Mouse (Mus musculus) CH12.LX (cell line): Measurements from ENCODE around the gene Fbxl17. TPM values are rescaled to one million over a fixed set of nuclear protein-coding genes. Genes with fewer than 3 reads are reported as not detected.

Experiments used
- DNase-seq: peaks from one replicate; pipeline ENCODE4 v3.0.0-alpha.2; 2013; ENCODE audit errors: extremely low read depth
- H3K27ac ChIP-seq: 2 replicates; pipeline ENCODE4 v1.5.1; 2012; ENCODE audit warnings: low read depth, mild to moderate bottlenecking, control low read depth, moderate library complexity; ENCODE audit not compliant: insufficient read depth
- H3K27me3 ChIP-seq: replicated peaks from 2 replicates; pipeline ENCODE3; 2012; ENCODE audit warnings: inconsistent platforms
- H3K36me3 ChIP-seq, 2 experiments: replicated peaks in 1 of 2; 2 replicates each; pipeline versions ENCODE3 to v1.6.1; 2012; ENCODE audit warnings: inconsistent platforms in 1 of 2, low read length in 1 of 2, mild to moderate bottlenecking in 1 of 2, mixed read lengths in 1 of 2, moderate library complexity in 1 of 2; ENCODE audit not compliant: control insufficient read depth in 1 of 2, insufficient read depth in 1 of 2
- H3K4me1 ChIP-seq, 2 experiments: 2 replicates each; pipeline ENCODE4 v1.6.1; 2012; ENCODE audit warnings: inconsistent platforms in 1 of 2, moderate library complexity in 1 of 2; ENCODE audit not compliant: insufficient read depth in 2 of 2, control insufficient read depth in 1 of 2
- H3K4me2 ChIP-seq: 2 replicates; pipeline ENCODE4 v1.6.1; 2012; ENCODE audit warnings: low read depth, mild to moderate bottlenecking, control low read depth; ENCODE audit not compliant: poor library complexity, insufficient read depth, severe bottlenecking
- H3K4me3 ChIP-seq, 3 experiments: fragments of 150-350 bp in 1 of 3; sonication (generic) in 1 of 3; replicated peaks in 1 of 3; 2 replicates each; pipeline versions ENCODE3 to v1.5.1; 2011 to 2012; ENCODE audit warnings: low read depth in 2 of 3, low read length in 2 of 3, mild to moderate bottlenecking in 2 of 3, moderate library complexity in 2 of 3, control low read depth in 1 of 3, improper control_type of control experiment in 1 of 3, inconsistent platforms in 1 of 3, mixed read lengths in 1 of 3; ENCODE audit not compliant: poor library complexity in 1 of 3
- H3K79me2 ChIP-seq: replicated peaks from 2 replicates; pipeline ENCODE4 v1.6.1; 2012; ENCODE audit warnings: mild to moderate bottlenecking, moderate library complexity; ENCODE audit not compliant: control insufficient read depth, poor library complexity, insufficient read depth, severe bottlenecking; ENCODE audit errors: extremely low read depth
- H3K9ac ChIP-seq: 2 replicates; pipeline ENCODE4 v1.6.1; 2012; ENCODE audit warnings: low read depth, mild to moderate bottlenecking, control low read depth, moderate library complexity; ENCODE audit not compliant: insufficient read depth
- H3K9me3 ChIP-seq: replicated peaks from 2 replicates; pipeline ENCODE3; 2012; ENCODE audit warnings: low read length, inconsistent platforms, mixed read lengths
- BHLHE40 ChIP-seq: IDR thresholded peaks from 2 replicates; pipeline ENCODE4 v1.6.1; 2011; ENCODE audit warnings: mild to moderate bottlenecking, low read depth, low read length, improper control_type of control experiment
- CHD1 ChIP-seq: IDR thresholded peaks from 2 replicates; pipeline ENCODE4 v1.6.1; 2012; ENCODE audit warnings: low read depth, low read length, improper control_type of control experiment, inconsistent platforms
- CHD2 ChIP-seq: IDR thresholded peaks from 2 replicates; pipeline ENCODE4 v1.6.1; 2011; ENCODE audit warnings: low read length, improper control_type of control experiment
- CTCF ChIP-seq, 2 experiments: IDR thresholded peaks in 1 of 2; conservative IDR thresholded peaks in 1 of 2; 2 replicates each; pipeline ENCODE4 v1.5.1; 2011 to 2012; ENCODE audit warnings: low read depth in 2 of 2, low read length in 2 of 2, improper control_type of control experiment in 1 of 2, inconsistent platforms in 1 of 2, mild to moderate bottlenecking in 1 of 2, moderate library complexity in 1 of 2
- ELF1 ChIP-seq: IDR thresholded peaks from 2 replicates; pipeline ENCODE4 v1.6.1; 2014; ENCODE audit warnings: low read depth, mild to moderate bottlenecking, inconsistent platforms, low read length, improper control_type of control experiment
- EP300 ChIP-seq: IDR thresholded peaks from 2 replicates; pipeline ENCODE4 v1.6.1; 2011; ENCODE audit warnings: low read length, improper control_type of control experiment
- ETS1 ChIP-seq: conservative IDR thresholded peaks from 2 replicates; pipeline ENCODE4 v1.6.1; 2012; ENCODE audit warnings: low read depth, mild to moderate bottlenecking, inconsistent platforms, low read length, improper control_type of control experiment, moderate library complexity
- GABPA ChIP-seq: IDR thresholded peaks from 2 replicates; pipeline ENCODE4 v1.6.1; 2012; ENCODE audit warnings: low read depth, low read length, improper control_type of control experiment, inconsistent platforms; ENCODE audit not compliant: insufficient replicate concordance
- IRF4 ChIP-seq: IDR thresholded peaks from 2 replicates; pipeline ENCODE4 v1.6.1; 2014; ENCODE audit warnings: low read depth, mild to moderate bottlenecking, inconsistent platforms, low read length, improper control_type of control experiment
- JUN ChIP-seq: IDR thresholded peaks from 2 replicates; pipeline ENCODE4 v1.6.1; 2011; ENCODE audit warnings: low read depth, mild to moderate bottlenecking, low read length, improper control_type of control experiment, moderate library complexity; ENCODE audit not compliant: insufficient read depth
- MAFK ChIP-seq: IDR thresholded peaks from 2 replicates; pipeline ENCODE4 v1.6.1; 2011; ENCODE audit warnings: low read length, improper control_type of control experiment; ENCODE audit not compliant: insufficient replicate concordance
- MAZ ChIP-seq: IDR thresholded peaks from 2 replicates; pipeline ENCODE4 v1.6.1; 2012; ENCODE audit warnings: low read depth, mild to moderate bottlenecking, inconsistent platforms, low read length, improper control_type of control experiment, moderate library complexity
- MXI1 ChIP-seq: IDR thresholded peaks from 2 replicates; pipeline ENCODE4 v1.6.1; 2011; ENCODE audit warnings: mild to moderate bottlenecking, low read depth, low read length, improper control_type of control experiment
- POLR2A ChIP-seq: IDR thresholded peaks from 2 replicates; pipeline ENCODE4 v1.6.1; 2011; ENCODE audit warnings: low read depth, mild to moderate bottlenecking, improper control_type of control experiment, low read length
- POLR2AphosphoS2 ChIP-seq: IDR thresholded peaks from 2 replicates; pipeline ENCODE4 v1.6.1; 2011; ENCODE audit warnings: low read depth, low read length, improper control_type of control experiment
- RAD21 ChIP-seq: IDR thresholded peaks from 2 replicates; pipeline ENCODE4 v1.6.1; 2011; ENCODE audit warnings: low read depth, mild to moderate bottlenecking, low read length, improper control_type of control experiment, moderate library complexity
- SIN3A ChIP-seq: IDR thresholded peaks from 2 replicates; pipeline ENCODE4 v1.6.1; 2012; ENCODE audit warnings: low read length, improper control_type of control experiment, inconsistent platforms
- TBP ChIP-seq: conservative IDR thresholded peaks from 2 replicates; pipeline ENCODE4 v1.6.1; 2011; ENCODE audit warnings: low read depth, low read length, improper control_type of control experiment
- UBTF ChIP-seq: IDR thresholded peaks from 2 replicates; pipeline ENCODE4 v1.6.1; 2012; ENCODE audit warnings: low read depth, mild to moderate bottlenecking, inconsistent platforms, low read length, improper control_type of control experiment, moderate library complexity
- USF1 ChIP-seq: IDR thresholded peaks from 2 replicates; pipeline ENCODE4 v1.6.1; 2014; ENCODE audit warnings: low read depth, mild to moderate bottlenecking, inconsistent platforms, low read length, improper control_type of control experiment
- ZC3H11A ChIP-seq: IDR thresholded peaks from 2 replicates; pipeline ENCODE4 v1.6.1; 2012; ENCODE audit warnings: low read depth, mild to moderate bottlenecking, inconsistent platforms, low read length, improper control_type of control experiment
- ZKSCAN1 ChIP-seq: IDR thresholded peaks from 2 replicates; pipeline ENCODE4 v1.6.1; 2012; ENCODE audit warnings: low read depth, inconsistent platforms, low read length, improper control_type of control experiment, borderline replicate concordance
- ZNF384 ChIP-seq: IDR thresholded peaks from 2 replicates; pipeline ENCODE4 v1.6.1; 2012; ENCODE audit warnings: low read depth, low read length, improper control_type of control experiment, inconsistent platforms
- dilution Hi-C: fragments of 300-500 bp; cut with MboI; formaldehyde crosslinking; loops from 2 replicates; pipeline ENCODE4 v1.14.3; 2020; ENCODE audit warnings: low sequenced_read_pairs; ENCODE audit not compliant: extremely low pct_unique_long_range_greater_than_20kb, extremely low pct_ligation_motif_present
- in situ Hi-C: fragments of 300-500 bp; cut with MboI; formaldehyde crosslinking; loops from 3 replicates; pipeline ENCODE4 v1.14.3; 2019; ENCODE audit warnings: low sequenced_read_pairs, low pct_ligation_motif_present, low pct_unique_long_range_greater_than_20kb, mixed read lengths
- polyA plus RNA-seq: library from polyadenylated mRNA; unstranded; fragments of >175 nt; gene quantifications from 2 replicates; pipeline ENCODE4 v1.2.1, GENCODE M21; 2012; ENCODE audit warnings: low read depth; ENCODE audit not compliant: insufficient read length
- total RNA-seq, 2 experiments: library from RNA; depleted of rRNA; stranded (reverse); fragments of 300-350 nt in 1 of 2; fragments of >200 nt in 1 of 2; gene quantifications; 2 replicates each; pipeline ENCODE4 v1.2.3; 2012 to 2014

Gene Fbxl17
- total and polyA plus RNA-seq, 3 experiments = 4.0 to 6.9 (median 4.3) TPM

- TF ChIP-seq ZKSCAN1 (no peak), MAFK (no peak), UBTF (no peak), POLR2A (no peak), POLR2AphosphoS2 (no peak), ETS1 (no peak), SIN3A (no peak), ZC3H11A (no peak), GABPA (no peak), USF1 (no peak), EP300 (no peak), BHLHE40 (no peak), JUN (no peak), CTCF (conservative IDR thresholded peaks at IDR 0.05 in 1 of 2, IDR thresholded peaks at IDR 0.05 in 1 of 2; ENCODE audit: low read depth in 2 of 2, low read length in 2 of 2) (no peak), TBP (no peak), CHD2 (no peak)
- TF ChIP-seq, all 38 proteins: peak for 0
- in situ Hi-C loops = no loop called here
- no peak overlapping the region for H3K9ac ChIP-seq
These were observed 316.4 kb downstream of the Fbxl17 start for GRCm38 (mm10) chr17:63183431-63183830.

GRCm38 (mm10) chr17:63181661-63182060 is 318.2 kb downstream of the Fbxl17 start:
- Histone ChIP-seq H3K4me3 (no peak overlapping the region), H3K4me1 (peaks cover 0 to 2% of the 10 kb centered on the region in 2 experiments; a peak in 1 of 4 replicates), H3K79me2 (no peaks in the 10 kb centered on the region), H3K36me3 (peaks cover 0 to 9% of the 10 kb centered on the region in 2 experiments), H3K27me3 (no peaks in the 10 kb centered on the region), H3K27ac (no peak overlapping the region), H3K9me3 (no peaks in the 10 kb centered on the region)
- in situ Hi-C loops (no loop called here), dilution Hi-C loops (no loop called here)
- TF ChIP-seq IRF4 (no peak), POLR2A (no peak), ETS1 (no peak), CHD1 (no peak), MAZ (no peak), RAD21 (no peak), MXI1 (no peak), ELF1 (no peak), MAFK (no peak), ZC3H11A (no peak), ZNF384 (no peak)
- TF ChIP-seq, all 38 proteins: peak for 0
- no peak overlapping the region for H3K9ac ChIP-seq
- no peak for DNase-seq
- H3K4me2 ChIP-seq = no peak overlapping the region

More at GRCm38 (mm10) chr17:63183431-63183830, 316.4 kb downstream of the Fbxl17 start:
- Histone ChIP-seq H3K27me3 (no peaks in the 10 kb centered on the region), H3K9me3 (no peaks in the 10 kb centered on the region), H3K4me1 (peaks cover 0 to 2% of the 10 kb centered on the region in 2 experiments; a peak in 1 of 4 replicates), H3K36me3 (peaks cover 0 to 8% of the 10 kb centered on the region in 2 experiments), H3K4me3 (no peak overlapping the region), H3K79me2 (no peaks in the 10 kb centered on the region), H3K4me2 (no peak overlapping the region), H3K27ac (no peak overlapping the region)
- dilution Hi-C loops = no loop called here
- DNase-seq = no peak
